Mouse (Mus musculus) stomach, embryonic 16.5 days (tissue): ENCODE data around the gene Lsm5. TPM values are rescaled to one million over a fixed set of nuclear protein-coding genes. Genes with fewer than 3 reads are reported as not detected.

ENCODE experiments used
- ATAC-seq: fragments of 200-750 bp; cut with Nextera tagmentation; 2 replicates; pipeline ENCODE4 v1.8.0; 2017; ENCODE audit warnings: moderate number of reproducible peaks, moderate TSS enrichment; ENCODE audit not compliant: insufficient read depth, low FRiP score
- H3K27ac ChIP-seq: fragments of 300-500 bp; sonication (generic); 2 replicates; pipeline ENCODE4 v1.5.1; 2014; ENCODE audit warnings: low read length
- H3K27me3 ChIP-seq: fragments of 300-500 bp; sonication (generic); 2 replicates; pipeline ENCODE4 v1.6.1; 2014; ENCODE audit warnings: low read length, control low read depth, mixed read lengths; ENCODE audit not compliant: control insufficient read depth, insufficient read depth
- H3K36me3 ChIP-seq: fragments of 300-500 bp; sonication (generic); 2 replicates; pipeline ENCODE4 v1.6.1; 2014; ENCODE audit warnings: low read length; ENCODE audit not compliant: control insufficient read depth, insufficient read depth
- H3K4me1 ChIP-seq: fragments of 300-500 bp; sonication (generic); 2 replicates; pipeline ENCODE4 v1.6.1; 2014; ENCODE audit warnings: low read length, control low read depth, mixed read lengths; ENCODE audit not compliant: control insufficient read depth, insufficient read depth
- H3K4me2 ChIP-seq: fragments of 300-500 bp; sonication (generic); 2 replicates; pipeline ENCODE4 v1.6.1; 2014; ENCODE audit warnings: low read depth, low read length, mixed read lengths
- H3K4me3 ChIP-seq: fragments of 300-500 bp; sonication (generic); replicated peaks from 2 replicates; pipeline ENCODE4 v1.5.1; 2014; ENCODE audit warnings: mild to moderate bottlenecking, low read length
- H3K9ac ChIP-seq: fragments of 300-500 bp; sonication (generic); 2 replicates; pipeline ENCODE4 v1.6.1; 2014; ENCODE audit warnings: low read length
- H3K9me3 ChIP-seq: fragments of 300-500 bp; sonication (generic); replicated peaks from 2 replicates; pipeline ENCODE4 v1.6.1; 2016; ENCODE audit warnings: low read length, control low read depth; ENCODE audit not compliant: control insufficient read depth
- WGBS: fragments of 180-500 bp; shearing (Covaris S2); extraction: QIAGEN DNeasy Blood & Tissue Kit; methylation state at CpG from one replicate; pipeline ENCODE4 v1.1.7; 2014; 5-methylcytosine and 5-hydroxymethylcytosine counted together
- polyA plus RNA-seq: library from polyadenylated mRNA; unstranded; fragments of >200 nt; fragmentation: Nextera tagmentation; extraction: Ambion mirVana; gene quantifications from 2 replicates; pipeline ENCODE4 v1.2.1, GENCODE M21; 2015

The Lsm5 gene
- polyA plus RNA-seq: 88.4 and 119 TPM in 2 replicates

- peak; percentile 90 for ATAC-seq
- Histone ChIP-seq H3K4me2 (peak within 1 kb of the TSS; percentile 67), H3K36me3 (no peaks in the 10 kb centered on the region), H3K4me1 (no peaks in the 10 kb centered on the region), H3K27me3 (no peaks in the 10 kb centered on the region), H3K9me3 (no peaks in the 10 kb centered on the region), H3K9ac (peak within 1 kb of the TSS; percentile 87), H3K4me3 (peak within 1 kb of the TSS; percentile 87), H3K27ac (peak within 1 kb of the TSS; percentile 42)
- under 1% methylated on average over 46 of the region's 46 CpGs for WGBS
Measured at GRCm38 (mm10) chr6:56703931-56704900, at the start of gene Lsm5. Gene Lsm5 (minus strand): TSS chr6:56704710.

GRCm38 (mm10) chr6:56753719-56754118, 49.2 kb upstream of the Lsm5 start:
- WGBS: 89% methylated on average over 3 of the region's 3 CpGs
- ATAC-seq: no peak
- H3K4me1 ChIP-seq: no peaks in the 10 kb centered on the region
- H3K4me3 ChIP-seq: no peak overlapping the region
- no peak overlapping the region for H3K9ac ChIP-seq
- no peak overlapping the region for H3K4me2 ChIP-seq
- no peak overlapping the region for H3K27ac ChIP-seq
- H3K9me3 ChIP-seq: no peaks in the 10 kb centered on the region
- H3K27me3 ChIP-seq: no peaks in the 10 kb centered on the region
- H3K36me3 ChIP-seq: peaks cover 10% of the 10 kb centered on the region

DNA sequence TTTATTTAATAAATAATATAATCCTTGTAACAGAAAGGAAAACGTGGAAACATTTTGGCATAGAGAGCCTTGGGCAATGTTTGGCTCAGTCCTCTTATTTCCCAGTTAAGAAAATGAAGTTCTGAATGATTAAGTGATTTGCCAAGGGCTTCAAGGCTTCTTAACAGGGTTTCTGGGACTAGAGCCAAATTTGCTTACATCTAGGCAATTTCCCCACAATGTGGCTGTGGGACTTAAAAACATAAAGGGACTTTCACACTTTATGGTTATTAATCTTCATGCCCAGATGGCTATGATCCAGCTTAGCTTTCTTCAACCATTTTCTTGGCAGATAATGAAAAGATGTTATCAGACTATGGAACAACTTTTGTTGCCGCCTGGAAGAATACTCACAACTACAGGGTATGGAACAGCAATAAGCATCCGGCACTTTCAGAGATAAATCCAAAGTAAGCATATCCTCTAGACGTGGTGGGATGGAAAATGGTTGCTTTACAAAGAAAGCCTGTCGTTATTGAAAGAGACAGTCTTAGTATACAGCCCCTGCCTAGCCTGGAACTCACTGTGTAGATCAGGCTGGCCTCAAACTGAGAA, 41.5 kb upstream of the Lsm5 start:
- WGBS: 59% methylated on average over 5 of the region's 5 CpGs
- no peak for ATAC-seq
- Histone ChIP-seq H3K27me3 (no peaks in the 10 kb centered on the region), H3K4me3 (no peak overlapping the region), H3K36me3 (peaks cover 7% of the 10 kb centered on the region; the same call in 1 of the 2 replicates), H3K9me3 (no peaks in the 10 kb centered on the region), H3K27ac (no peak overlapping the region), H3K4me2 (no peak overlapping the region), H3K4me1 (no peaks in the 10 kb centered on the region), H3K9ac (no peak overlapping the region)

- Histone ChIP-seq H3K36me3 (peaks cover 17% of the 10 kb centered on the region), H3K27me3 (no peaks in the 10 kb centered on the region), H3K4me3 (no peak overlapping the region), H3K9me3 (no peaks in the 10 kb centered on the region), H3K4me2 (no peak overlapping the region), H3K27ac (no peak overlapping the region), H3K9ac (no peak overlapping the region), H3K4me1 (no peaks in the 10 kb centered on the region)
- ATAC-seq: no peak
- 86% methylated on average over 2 of the region's 2 CpGs for WGBS
Measured at GRCm38 (mm10) chr6:56732545-56732944, 28.0 kb upstream of the Lsm5 start.

- Histone ChIP-seq H3K4me2 (no peak overlapping the region), H3K9me3 (no peaks in the 10 kb centered on the region), H3K9ac (no peak overlapping the region), H3K4me3 (no peak overlapping the region), H3K36me3 (peaks cover 6% of the 10 kb centered on the region), H3K27ac (no peak overlapping the region), H3K4me1 (peaks cover 3% of the 10 kb centered on the region), H3K27me3 (no peaks in the 10 kb centered on the region)
- WGBS: 58% methylated on average over 3 of the region's 3 CpGs
- ATAC-seq: no peak
Measured at GRCm38 (mm10) chr6:56720877-56721276, 16.4 kb upstream of the Lsm5 start.

DNA sequence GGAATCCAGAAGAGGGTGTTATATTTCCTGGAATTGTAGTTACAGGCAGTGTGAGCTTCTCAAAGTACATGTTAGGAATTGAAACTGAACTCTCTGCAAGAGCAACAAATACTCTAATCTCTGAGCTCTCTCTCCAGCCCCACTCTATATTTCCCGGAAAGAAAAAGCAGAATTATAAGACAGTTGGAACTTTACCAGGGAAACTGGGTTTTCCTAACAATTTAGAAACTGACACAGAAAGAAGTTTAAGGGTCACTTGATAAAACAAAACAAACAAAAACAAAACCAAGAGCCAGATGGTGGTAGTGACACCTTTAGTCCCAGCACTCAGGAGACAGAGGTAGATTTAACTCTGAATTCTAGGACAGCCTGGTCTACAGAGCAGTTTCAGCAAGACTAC, 14.6 kb upstream of the Lsm5 start:
- no peaks in the 10 kb centered on the region for H3K27me3 ChIP-seq
- 78% methylated on average over 1 of the region's 1 CpGs for WGBS
- peaks cover 4% of the 10 kb centered on the region; the same call in 1 of the 2 replicates for H3K36me3 ChIP-seq
- ATAC-seq: no peak
- H3K9me3 ChIP-seq: no peaks in the 10 kb centered on the region
- H3K4me2 ChIP-seq: no peak overlapping the region
- H3K27ac ChIP-seq: no peak overlapping the region
- H3K4me1 ChIP-seq: peaks cover 5% of the 10 kb centered on the region
- H3K4me3 ChIP-seq: no peak overlapping the region
- no peak overlapping the region for H3K9ac ChIP-seq

DNA sequence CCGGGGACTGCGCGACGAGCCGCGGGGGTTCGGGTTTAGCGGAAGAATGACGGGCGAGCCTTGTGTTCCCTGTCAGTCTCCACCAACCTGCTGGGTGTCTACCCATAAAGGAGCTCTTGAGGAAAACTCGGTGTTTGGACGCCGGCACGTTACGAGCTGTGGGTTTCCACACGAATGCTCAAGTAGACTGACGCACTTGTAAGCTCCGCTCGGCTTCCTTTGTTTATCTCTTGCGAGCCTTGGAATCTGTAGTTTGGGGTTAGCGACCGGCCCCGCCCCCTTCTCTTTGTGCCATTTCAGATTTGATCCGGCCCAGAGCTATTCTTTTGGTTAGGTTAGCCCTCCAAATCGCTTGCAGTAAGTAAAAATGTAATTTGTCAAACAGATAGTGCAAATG, 10.8 kb upstream of the Lsm5 start:
- Histone ChIP-seq H3K4me2 (peak overlapping the region; percentile 71), H3K36me3 (no peaks in the 10 kb centered on the region), H3K4me3 (peak overlapping the region; percentile 69), H3K4me1 (peaks cover 5% of the 10 kb centered on the region), H3K27me3 (no peaks in the 10 kb centered on the region), H3K9ac (peak overlapping the region; percentile 79), H3K27ac (peak overlapping the region; percentile 90), H3K9me3 (no peaks in the 10 kb centered on the region)
- no peak for ATAC-seq
- 0% methylated on average over 25 of the region's 25 CpGs for WGBS

GRCm38 (mm10) chr6:56714574-56715269, 10.2 kb upstream of the Lsm5 start, which contains the start of gene Avl9:
Gene Avl9 (plus strand): TSS chr6:56714899.
- Histone ChIP-seq H3K4me2 (peak within 1 kb of the TSS; percentile 71), H3K9ac (peak within 1 kb of the TSS; percentile 79)
- under 1% methylated on average over 62 of the region's 64 CpGs for WGBS

More at GRCm38 (mm10) chr6:56714574-56715269, 10.2 kb upstream of the Lsm5 start, which contains the start of gene Avl9:
- Histone ChIP-seq H3K4me1 (peaks cover 5% of the 10 kb centered on the region), H3K4me3 (peak within 1 kb of the TSS; percentile 69), H3K27ac (peak within 1 kb of the TSS; percentile 90), H3K36me3 (no peaks in the 10 kb centered on the region), H3K9me3 (no peaks in the 10 kb centered on the region), H3K27me3 (no peaks in the 10 kb centered on the region)
- ATAC-seq: peak; percentile 98
